Mouse (Mus musculus) neural tube, embryonic 12.5 days (tissue): ENCODE data around the gene E130114P18Rik. TPM values are rescaled to one million over a fixed set of nuclear protein-coding genes. Genes with fewer than 3 reads are reported as not detected.

Source experiments
- ATAC-seq: fragments of 200-750 bp; cut with Nextera tagmentation; 2 replicates; pipeline ENCODE4 v1.8.0; 2017; ENCODE audit warnings: low read depth, mild to moderate bottlenecking, moderate TSS enrichment, moderate library complexity; ENCODE audit not compliant: low FRiP score
- H3K27ac ChIP-seq: fragments of 300-500 bp; sonication (generic); 2 replicates; pipeline ENCODE4 v1.5.1; 2016
- H3K27me3 ChIP-seq: fragments of 300-500 bp; sonication (generic); replicated peaks from 2 replicates; pipeline ENCODE4 v1.6.1; 2016; ENCODE audit warnings: mild to moderate bottlenecking
- H3K36me3 ChIP-seq: fragments of 300-500 bp; sonication (generic); 2 replicates; pipeline ENCODE4 v1.6.1; 2016; ENCODE audit warnings: mild to moderate bottlenecking
- H3K4me1 ChIP-seq: fragments of 300-500 bp; sonication (generic); 2 replicates; pipeline ENCODE4 v1.6.1; 2016
- H3K4me2 ChIP-seq: fragments of 300-500 bp; sonication (generic); replicated peaks from 2 replicates; pipeline ENCODE4 v1.6.1; 2016; ENCODE audit warnings: mild to moderate bottlenecking
- H3K4me3 ChIP-seq: fragments of 300-500 bp; sonication (generic); 2 replicates; pipeline ENCODE4 v1.5.1; 2016
- H3K9ac ChIP-seq: fragments of 300-500 bp; sonication (generic); 2 replicates; pipeline ENCODE4 v1.6.1; 2016; ENCODE audit warnings: mild to moderate bottlenecking
- H3K9me3 ChIP-seq: fragments of 300-500 bp; sonication (generic); 2 replicates; pipeline ENCODE4 v1.6.1; 2016; ENCODE audit warnings: mild to moderate bottlenecking
- WGBS: fragments of 180-500 bp; shearing (Covaris S2); methylation state at CpG from one replicate; pipeline ENCODE4 v1.1.7; 2016; 5-methylcytosine and 5-hydroxymethylcytosine counted together
- polyA plus RNA-seq: library from polyadenylated mRNA; unstranded; fragments of >200 nt; fragmentation: Nextera tagmentation; extraction: Ambion mirVana; gene quantifications from 2 replicates; pipeline ENCODE4 v1.2.1, GENCODE M21; 2016

E130114P18Rik gene
- polyA plus RNA-seq, 1 experiment from 2014 or later = 20.4 TPM

- Histone ChIP-seq H3K4me2 (no peak overlapping the region), H3K27me3 (no peaks in the 10 kb centered on the region), H3K9me3 (no peaks in the 10 kb centered on the region), H3K36me3 (no peaks in the 10 kb centered on the region), H3K9ac (no peak overlapping the region), H3K4me1 (peaks cover 19% of the 10 kb centered on the region), H3K4me3 (no peak overlapping the region), H3K27ac (no peak overlapping the region)
- 64% methylated on average over 4 of the region's 4 CpGs for WGBS
- ATAC-seq = no peak
Observed at GRCm38 (mm10) chr4:97621731-97622130, 156.1 kb downstream of the E130114P18Rik start.

- no peaks in the 10 kb centered on the region for H3K36me3 ChIP-seq
- 79% methylated on average over 1 of the region's 1 CpGs for WGBS
- H3K27me3 ChIP-seq = no peaks in the 10 kb centered on the region
- peaks cover 11% of the 10 kb centered on the region; the same call in 1 of the 2 replicates for H3K4me1 ChIP-seq
- H3K27ac ChIP-seq = no peak overlapping the region
- no peaks in the 10 kb centered on the region for H3K9me3 ChIP-seq
- no peak overlapping the region for H3K9ac ChIP-seq
- H3K4me2 ChIP-seq = no peak overlapping the region
- ATAC-seq = no peak
- no peak overlapping the region for H3K4me3 ChIP-seq
Observed at GRCm38 (mm10) chr4:97620409-97620808, 157.5 kb downstream of the E130114P18Rik start.

GRCm38 (mm10) chr4:97618668-97619373 is 159.1 kb downstream of the E130114P18Rik start:
- no peaks in the 10 kb centered on the region for H3K9me3 ChIP-seq
- WGBS = 57% methylated on average over 15 of the region's 15 CpGs
- H3K4me3 ChIP-seq = no peak overlapping the region
- 0 out of 2 replicates have a peak, but pooled peaks have one; percentile 53 for ATAC-seq
- no peaks in the 10 kb centered on the region for H3K36me3 ChIP-seq
- H3K4me2 ChIP-seq = no peak overlapping the region
- no peak overlapping the region for H3K9ac ChIP-seq
- peaks cover 11% of the 10 kb centered on the region; the same call in 1 of the 2 replicates for H3K4me1 ChIP-seq
- H3K27me3 ChIP-seq = no peaks in the 10 kb centered on the region
- H3K27ac ChIP-seq = no peak overlapping the region

GRCm38 (mm10) chr4:97615031-97615430 is 162.8 kb downstream of the E130114P18Rik start:
- H3K27me3 ChIP-seq = no peaks in the 10 kb centered on the region
- H3K4me2 ChIP-seq = no peak overlapping the region
- H3K9ac ChIP-seq = no peak overlapping the region
- ATAC-seq = no peak
- H3K36me3 ChIP-seq = no peaks in the 10 kb centered on the region
- H3K4me3 ChIP-seq = no peak overlapping the region
- no peaks in the 10 kb centered on the region for H3K9me3 ChIP-seq
- peaks cover 11% of the 10 kb centered on the region; the same call in 1 of the 2 replicates for H3K4me1 ChIP-seq
- 82% methylated on average over 3 of the region's 3 CpGs for WGBS
- H3K27ac ChIP-seq = no peak overlapping the region

- 82% methylated on average over 11 of the region's 11 CpGs for WGBS
- H3K36me3 ChIP-seq = no peaks in the 10 kb centered on the region
- no peak overlapping the region for H3K27ac ChIP-seq
- no peak overlapping the region for H3K4me3 ChIP-seq
- H3K4me1 ChIP-seq = 0 out of 2 replicates have a peak, but pooled peaks cover 6% of the 10 kb centered on the region
- no peaks in the 10 kb centered on the region for H3K9me3 ChIP-seq
- H3K9ac ChIP-seq = no peak overlapping the region
- H3K4me2 ChIP-seq = no peak overlapping the region
- ATAC-seq = no peak
- H3K27me3 ChIP-seq = no peaks in the 10 kb centered on the region
Observed at GRCm38 (mm10) chr4:97611251-97611847, 166.5 kb downstream of the E130114P18Rik start.

- Histone ChIP-seq H3K4me1 (0 out of 2 replicates have a peak, but pooled peaks cover 6% of the 10 kb centered on the region), H3K9me3 (no peaks in the 10 kb centered on the region), H3K27me3 (no peaks in the 10 kb centered on the region), H3K36me3 (no peaks in the 10 kb centered on the region), H3K9ac (no peak overlapping the region), H3K4me3 (no peak overlapping the region), H3K27ac (no peak overlapping the region), H3K4me2 (no peak overlapping the region)
- ATAC-seq = no peak
- 32% methylated on average over 10 of the region's 10 CpGs for WGBS
Observed at GRCm38 (mm10) chr4:97609831-97610727, 167.8 kb downstream of the E130114P18Rik start.

- Histone ChIP-seq H3K9me3 (no peaks in the 10 kb centered on the region), H3K36me3 (no peaks in the 10 kb centered on the region), H3K27me3 (no peaks in the 10 kb centered on the region), H3K27ac (no peak overlapping the region), H3K4me3 (no peak overlapping the region), H3K4me1 (0 out of 2 replicates have a peak, but pooled peaks cover 6% of the 10 kb centered on the region), H3K4me2 (no peak overlapping the region), H3K9ac (no peak overlapping the region)
- ATAC-seq = no peak
- 84% methylated on average over 4 of the region's 4 CpGs for WGBS
Observed at GRCm38 (mm10) chr4:97609329-97609728, 168.5 kb downstream of the E130114P18Rik start.

GRCm38 (mm10) chr4:97608728-97609127 is 169.2 kb downstream of the E130114P18Rik start:
- ATAC-seq = no peak
- WGBS = 53% methylated on average over 8 of the region's 8 CpGs
- Histone ChIP-seq H3K4me3 (no peak overlapping the region), H3K4me2 (no peak overlapping the region), H3K27me3 (no peaks in the 10 kb centered on the region), H3K36me3 (no peaks in the 10 kb centered on the region), H3K9me3 (no peaks in the 10 kb centered on the region), H3K27ac (no peak overlapping the region), H3K4me1 (0 out of 2 replicates have a peak, but pooled peaks cover 6% of the 10 kb centered on the region), H3K9ac (no peak overlapping the region)

- WGBS = 46% methylated on average over 3 of the region's 3 CpGs
- Histone ChIP-seq H3K36me3 (no peaks in the 10 kb centered on the region), H3K9me3 (no peaks in the 10 kb centered on the region), H3K27ac (no peak overlapping the region), H3K4me2 (no peak overlapping the region), H3K4me1 (0 out of 2 replicates have a peak, but pooled peaks cover 6% of the 10 kb centered on the region), H3K27me3 (no peaks in the 10 kb centered on the region), H3K9ac (no peak overlapping the region), H3K4me3 (no peak overlapping the region)
- ATAC-seq = no peak
Observed at GRCm38 (mm10) chr4:97608134-97608533, 169.7 kb downstream of the E130114P18Rik start.

- 70% methylated on average over 1 of the region's 1 CpGs for WGBS
- ATAC-seq = no peak
Observed at GRCm38 (mm10) chr4:97607169-97607568, 170.7 kb downstream of the E130114P18Rik start.

GRCm38 (mm10) chr4:97606524-97606923 is 171.4 kb downstream of the E130114P18Rik start:
- Histone ChIP-seq H3K27ac (no peak overlapping the region), H3K27me3 (no peaks in the 10 kb centered on the region), H3K4me2 (no peak overlapping the region), H3K9ac (no peak overlapping the region), H3K9me3 (no peaks in the 10 kb centered on the region), H3K4me3 (no peak overlapping the region), H3K4me1 (0 out of 2 replicates have a peak, but pooled peaks cover 8% of the 10 kb centered on the region), H3K36me3 (no peaks in the 10 kb centered on the region)
- no peak for ATAC-seq
- whole genome bisulfite sequencing = 89% methylated on average over 8 of the region's 8 CpGs

More at GRCm38 (mm10) chr4:97607169-97607568, 170.7 kb downstream of the E130114P18Rik start:
- Histone ChIP-seq H3K9me3 (no peaks in the 10 kb centered on the region), H3K36me3 (no peaks in the 10 kb centered on the region), H3K4me1 (0 out of 2 replicates have a peak, but pooled peaks cover 6% of the 10 kb centered on the region), H3K4me2 (no peak overlapping the region), H3K4me3 (no peak overlapping the region), H3K27ac (no peak overlapping the region), H3K9ac (no peak overlapping the region), H3K27me3 (no peaks in the 10 kb centered on the region)

GRCm38 (mm10) chr4:97602579-97602978 is 175.3 kb downstream of the E130114P18Rik start:
- Histone ChIP-seq H3K9ac (no peak overlapping the region), H3K9me3 (no peaks in the 10 kb centered on the region), H3K36me3 (no peaks in the 10 kb centered on the region), H3K4me2 (no peak overlapping the region), H3K27me3 (no peaks in the 10 kb centered on the region), H3K4me3 (no peak overlapping the region), H3K27ac (no peak overlapping the region), H3K4me1 (0 out of 2 replicates have a peak, but pooled peaks cover 5% of the 10 kb centered on the region)
- no peak for ATAC-seq
- 70% methylated on average over 4 of the region's 4 CpGs for WGBS
